Mouse (Mus musculus): ENCODE measurements around the gene Gtf3c4. TPM values are rescaled to one million over a fixed set of nuclear protein-coding genes. Genes with fewer than 3 reads are reported as not detected.

Gene Gtf3c4
- polyA plus RNA-seq, 1 experiment from 2014 or later: 6.9 TPM

DNA sequence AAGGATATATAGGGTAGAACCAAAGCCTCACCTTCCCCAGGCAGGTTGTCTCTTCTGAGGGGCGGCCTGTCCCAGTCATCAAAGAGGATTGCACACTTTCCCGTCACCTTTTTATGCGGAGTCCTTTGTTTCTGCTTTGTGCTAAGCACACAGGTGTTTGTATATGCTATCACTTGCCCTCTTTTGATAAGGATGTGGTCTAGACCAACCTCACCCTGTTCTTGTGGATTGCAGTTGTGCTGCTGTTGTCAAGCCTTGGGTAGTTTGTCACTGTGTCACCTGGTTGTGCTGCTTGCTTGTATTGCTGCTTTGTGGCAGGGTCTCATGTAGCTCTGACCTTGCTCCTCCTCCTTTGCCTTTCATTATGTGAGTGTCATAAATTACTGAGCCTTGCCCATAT is 12.4 kb upstream of the Gtf3c4 start:
- peaks cover 40% of the 10 kb centered on the region for H3K36me3 ChIP-seq
- no peak overlapping the region for H3K27ac ChIP-seq
- 94% methylated on average over 3 of the region's 3 CpGs for WGBS
- ATAC-seq (replicated peaks; ENCODE audit: insufficient number of reproducible peaks, insufficient read depth, low FRiP score, low read depth): no peak
- H3K27me3 ChIP-seq: no peaks in the 10 kb centered on the region
- no peak overlapping the region for H3K4me3 ChIP-seq
- H3K4me1 ChIP-seq (replicated peaks): no peaks in the 10 kb centered on the region
- H3K9me3 ChIP-seq (replicated peaks): no peaks in the 10 kb centered on the region
- H3K4me2 ChIP-seq: no peak overlapping the region
- no peak overlapping the region for H3K9ac ChIP-seq

DNA sequence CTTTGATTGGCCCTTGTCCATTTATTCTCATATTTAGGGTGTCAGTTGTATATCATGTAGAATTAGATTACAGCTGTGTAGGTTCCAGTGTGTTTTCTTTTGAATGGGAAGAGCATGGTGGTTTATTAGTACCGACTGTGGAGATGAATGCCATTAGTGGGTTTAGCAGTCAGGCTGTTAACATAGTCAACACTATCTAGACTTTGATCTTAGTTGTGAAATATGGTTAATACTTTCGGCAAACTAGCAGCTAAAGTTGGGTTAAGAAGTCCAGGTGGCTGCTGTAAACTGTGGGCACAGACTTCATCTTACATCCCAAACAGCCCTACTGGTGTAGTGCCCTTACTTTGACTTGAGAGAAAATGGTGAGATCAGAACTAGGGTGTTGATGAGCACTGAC is 8.7 kb upstream of the Gtf3c4 start:
- Histone ChIP-seq H3K4me2 (no peak overlapping the region), H3K4me3 (no peak overlapping the region), H3K36me3 (peaks cover 48% of the 10 kb centered on the region), H3K27me3 (no peaks in the 10 kb centered on the region), H3K9ac (no peak overlapping the region), H3K27ac (no peak overlapping the region), H3K9me3 (replicated peaks) (no peaks in the 10 kb centered on the region), H3K4me1 (replicated peaks) (no peaks in the 10 kb centered on the region)
- no peak for ATAC-seq (replicated peaks; ENCODE audit: insufficient number of reproducible peaks, insufficient read depth, low FRiP score, low read depth)
- 93% methylated on average over 2 of the region's 2 CpGs for WGBS

DNA sequence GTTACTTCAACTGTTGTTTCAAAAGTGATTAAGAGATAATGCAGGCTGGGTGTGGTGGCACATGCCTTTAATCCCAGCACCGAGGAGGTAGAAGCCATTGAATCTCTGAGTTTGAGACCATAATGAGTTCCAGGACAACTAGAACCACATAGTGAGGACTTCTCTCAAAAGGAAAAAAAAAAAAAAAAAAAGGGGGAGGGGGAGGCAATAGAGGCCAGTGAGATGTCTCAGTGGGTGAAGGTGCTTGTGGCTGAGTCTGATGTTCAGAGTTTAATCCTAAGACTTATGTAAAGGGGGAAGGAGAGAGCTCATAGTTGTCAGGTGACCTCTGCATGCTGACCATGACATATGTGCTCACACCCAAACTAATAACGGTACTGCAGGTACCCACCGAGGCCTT is 1.9 kb upstream of the Gtf3c4 start:
- Histone ChIP-seq H3K9me3 (replicated peaks) (no peaks in the 10 kb centered on the region), H3K9ac (no peak overlapping the region), H3K36me3 (peaks cover 20% of the 10 kb centered on the region), H3K4me1 (replicated peaks) (peaks cover 30% of the 10 kb centered on the region), H3K27me3 (no peaks in the 10 kb centered on the region), H3K4me2 (peak overlapping the region; percentile 85; the same call in 1 of the 2 replicates), H3K27ac (no peak overlapping the region), H3K4me3 (peak overlapping the region; percentile 63; the same call in 1 of the 2 replicates)
- no peak for ATAC-seq (replicated peaks; ENCODE audit: insufficient number of reproducible peaks, insufficient read depth, low FRiP score, low read depth)
- WGBS: 63% methylated on average over 3 of the region's 3 CpGs

DNA sequence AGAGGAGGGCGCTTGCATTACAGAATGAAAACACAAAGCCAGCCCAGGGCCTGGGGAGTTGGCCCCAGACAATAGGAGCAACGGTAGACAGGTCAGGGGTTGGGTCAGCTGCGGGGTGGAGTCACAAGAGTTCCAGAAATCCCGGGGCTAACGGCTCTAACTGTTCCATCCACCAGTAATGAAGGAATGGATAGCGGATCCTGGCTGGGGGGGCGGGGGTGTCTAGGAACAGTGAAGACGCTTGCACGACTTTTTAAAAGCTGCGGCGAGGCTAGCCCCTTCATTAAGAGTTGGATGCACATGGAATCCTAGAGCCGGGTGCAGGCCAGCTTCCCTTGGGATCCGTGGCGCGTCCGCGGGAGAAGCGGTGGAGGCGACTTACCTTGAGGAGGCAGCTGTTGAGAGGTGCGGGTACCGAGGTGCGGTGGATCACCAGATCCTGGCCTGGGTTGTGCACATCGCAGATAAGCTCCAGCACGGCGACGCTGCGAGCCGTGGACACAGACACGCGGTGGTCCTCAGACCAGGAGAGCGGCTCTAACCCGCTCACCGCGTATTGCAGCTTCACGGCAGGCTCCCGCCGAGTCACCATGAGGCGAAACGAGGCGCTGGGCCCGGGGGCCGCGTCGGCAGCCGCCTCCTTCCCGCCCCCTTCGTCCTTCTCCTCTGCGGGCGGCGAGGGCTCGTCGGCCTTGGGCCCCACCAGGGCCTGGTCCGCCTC is 499 bp downstream of the Gtf3c4 start:
- peaks cover 42% of the 10 kb centered on the region for H3K4me1 ChIP-seq (replicated peaks)
- H3K4me2 ChIP-seq: peak overlapping the region; percentile 85
- peaks cover 5% of the 10 kb centered on the region for H3K36me3 ChIP-seq
- peak; percentile 49 for ATAC-seq (replicated peaks; ENCODE audit: insufficient number of reproducible peaks, insufficient read depth, low FRiP score, low read depth)
- WGBS: under 1% methylated on average over 53 of the region's 53 CpGs
- H3K4me3 ChIP-seq: peak overlapping the region; percentile 63
- no peaks in the 10 kb centered on the region for H3K27me3 ChIP-seq
- H3K9me3 ChIP-seq (replicated peaks): no peaks in the 10 kb centered on the region
- H3K27ac ChIP-seq: peak overlapping the region; percentile 81
- H3K9ac ChIP-seq: peak overlapping the region; percentile 97

- H3K4me3 ChIP-seq: no peak overlapping the region
- H3K9me3 ChIP-seq (replicated peaks): no peaks in the 10 kb centered on the region
- 0 out of 2 replicates have a peak overlapping the region, but pooled peaks have one; percentile 5 for H3K4me2 ChIP-seq
- ATAC-seq (replicated peaks; ENCODE audit: insufficient number of reproducible peaks, insufficient read depth, low FRiP score, low read depth): no peak
- 40% methylated on average over 3 of the region's 3 CpGs for WGBS
- H3K27ac ChIP-seq: peak overlapping the region; percentile 40
- no peaks in the 10 kb centered on the region for H3K27me3 ChIP-seq
- H3K4me1 ChIP-seq (replicated peaks): peaks cover 33% of the 10 kb centered on the region
- no peak overlapping the region for H3K9ac ChIP-seq
- H3K36me3 ChIP-seq: peaks cover 24% of the 10 kb centered on the region
Measured at GRCm38 (mm10) chr2:28836181-28836940, 3.8 kb downstream of the Gtf3c4 start.

GRCm38 (mm10) chr2:28829265-28829664 is 10.9 kb downstream of the Gtf3c4 start:
- WGBS: 34% methylated on average over 4 of the region's 4 CpGs
- H3K27me3 ChIP-seq: no peaks in the 10 kb centered on the region
- ATAC-seq (replicated peaks; ENCODE audit: insufficient number of reproducible peaks, insufficient read depth, low FRiP score, low read depth): no peak
- H3K4me1 ChIP-seq (replicated peaks): no peaks in the 10 kb centered on the region
- no peaks in the 10 kb centered on the region for H3K9me3 ChIP-seq (replicated peaks)
- no peak overlapping the region for H3K4me3 ChIP-seq
- H3K27ac ChIP-seq: no peak overlapping the region
- H3K4me2 ChIP-seq: no peak overlapping the region
- H3K36me3 ChIP-seq: peaks cover 58% of the 10 kb centered on the region
- H3K9ac ChIP-seq: no peak overlapping the region

DNA sequence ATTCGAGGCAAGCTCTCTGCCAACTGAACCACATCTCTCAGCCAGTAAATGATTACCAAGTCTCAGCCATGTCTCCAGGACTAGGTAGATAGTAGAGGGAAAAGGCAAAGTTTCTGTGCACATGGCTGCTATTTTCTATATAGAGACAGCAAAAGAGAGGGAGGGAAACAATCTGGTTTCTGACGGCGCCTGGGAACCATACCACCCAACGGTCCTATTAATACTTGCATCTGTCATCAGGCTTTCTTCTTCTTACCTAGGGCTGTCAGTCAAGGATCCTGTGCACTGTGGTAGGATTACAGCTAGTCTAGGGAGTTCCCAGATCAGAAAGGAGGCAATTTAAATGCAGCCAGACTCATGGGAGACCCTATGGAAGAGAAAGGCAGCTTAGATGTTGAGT is 21.3 kb downstream of the Gtf3c4 start:
- Histone ChIP-seq H3K4me1 (replicated peaks) (no peaks in the 10 kb centered on the region), H3K9ac (no peak overlapping the region), H3K27ac (no peak overlapping the region), H3K9me3 (replicated peaks) (no peaks in the 10 kb centered on the region), H3K27me3 (no peaks in the 10 kb centered on the region), H3K36me3 (peaks cover 5% of the 10 kb centered on the region; the same call in 1 of the 2 replicates), H3K4me2 (no peak overlapping the region), H3K4me3 (no peak overlapping the region)
- ATAC-seq (replicated peaks; ENCODE audit: insufficient number of reproducible peaks, insufficient read depth, low FRiP score, low read depth): no peak
- WGBS: 38% methylated on average over 4 of the region's 4 CpGs

GRCm38 (mm10) chr2:28810260-28811013 is 29.7 kb downstream of the Gtf3c4 start:
- whole genome bisulfite sequencing: 53% methylated on average over 5 of the region's 5 CpGs
- Histone ChIP-seq H3K4me1 (replicated peaks) (no peaks in the 10 kb centered on the region), H3K36me3 (no peaks in the 10 kb centered on the region), H3K9ac (no peak overlapping the region), H3K4me3 (no peak overlapping the region), H3K27ac (no peak overlapping the region), H3K9me3 (replicated peaks) (no peaks in the 10 kb centered on the region), H3K27me3 (no peaks in the 10 kb centered on the region), H3K4me2 (no peak overlapping the region)
- ATAC-seq (replicated peaks; ENCODE audit: insufficient number of reproducible peaks, insufficient read depth, low FRiP score, low read depth): no peak

GRCm38 (mm10) chr2:28808841-28809240 is 31.3 kb downstream of the Gtf3c4 start:
- H3K9me3 ChIP-seq (replicated peaks): no peaks in the 10 kb centered on the region
- H3K9ac ChIP-seq: no peak overlapping the region
- no peak overlapping the region for H3K27ac ChIP-seq
- no peak overlapping the region for H3K4me3 ChIP-seq
- H3K27me3 ChIP-seq: no peaks in the 10 kb centered on the region
- WGBS: 61% methylated on average over 6 of the region's 6 CpGs
- no peaks in the 10 kb centered on the region for H3K36me3 ChIP-seq
- H3K4me2 ChIP-seq: no peak overlapping the region
- no peaks in the 10 kb centered on the region for H3K4me1 ChIP-seq (replicated peaks)
- ATAC-seq (replicated peaks; ENCODE audit: insufficient number of reproducible peaks, insufficient read depth, low FRiP score, low read depth): no peak

DNA sequence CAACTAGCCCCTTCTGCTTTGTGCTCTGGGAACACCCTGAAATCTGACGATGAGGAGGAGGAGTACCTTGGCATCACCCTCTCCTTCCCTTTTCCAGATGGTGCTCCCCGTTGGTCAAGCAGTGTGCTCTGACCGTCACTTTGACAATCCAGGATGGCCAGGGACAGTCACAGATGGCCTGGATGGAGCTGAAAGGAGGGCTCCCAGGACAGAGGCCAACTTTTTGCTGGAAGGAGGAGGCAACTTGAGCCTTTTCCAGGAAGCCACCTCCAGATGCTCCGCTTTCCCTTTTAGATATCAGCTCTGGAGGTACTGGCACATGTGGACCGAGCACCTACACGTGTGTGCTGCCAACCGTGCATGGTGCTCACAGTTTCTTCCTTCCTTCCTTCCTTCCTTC is 36.8 kb downstream of the Gtf3c4 start:
- H3K9ac ChIP-seq: no peak overlapping the region
- WGBS: 74% methylated on average over 7 of the region's 7 CpGs
- H3K4me3 ChIP-seq: no peak overlapping the region
- peaks cover 8% of the 10 kb centered on the region; the same call in 1 of the 2 replicates for H3K4me1 ChIP-seq (replicated peaks)
- no peak for ATAC-seq (replicated peaks; ENCODE audit: insufficient number of reproducible peaks, insufficient read depth, low FRiP score, low read depth)
- no peaks in the 10 kb centered on the region for H3K27me3 ChIP-seq
- H3K4me2 ChIP-seq: no peak overlapping the region
- H3K27ac ChIP-seq: no peak overlapping the region
- no peaks in the 10 kb centered on the region for H3K9me3 ChIP-seq (replicated peaks)
- H3K36me3 ChIP-seq: no peaks in the 10 kb centered on the region

DNA sequence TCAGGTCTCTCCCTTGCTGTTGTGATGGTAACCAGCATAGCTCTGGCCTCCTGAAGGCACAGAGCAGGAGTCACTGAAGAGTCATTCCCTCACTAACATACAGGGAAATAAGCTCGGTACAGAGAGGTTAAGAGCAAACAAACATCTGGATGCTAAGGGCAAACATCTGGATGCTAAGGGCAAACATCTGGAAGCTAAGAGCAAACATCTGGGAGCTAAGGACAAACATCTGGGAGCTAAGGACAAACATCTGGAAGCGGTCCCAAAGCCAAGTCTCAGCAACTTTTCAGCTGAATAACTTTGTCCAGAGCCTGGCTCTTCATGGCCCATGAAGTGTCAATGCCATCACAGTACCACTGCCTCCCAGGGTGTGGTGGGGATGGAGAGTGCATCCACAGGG is 40.6 kb downstream of the Gtf3c4 start:
- H3K9ac ChIP-seq: no peak overlapping the region
- 66% methylated on average over 2 of the region's 2 CpGs for WGBS
- no peaks in the 10 kb centered on the region for H3K9me3 ChIP-seq (replicated peaks)

More for the DNA sequence above, 40.6 kb downstream of the Gtf3c4 start:
- Histone ChIP-seq H3K4me3 (no peak overlapping the region), H3K4me1 (replicated peaks) (peaks cover 14% of the 10 kb centered on the region), H3K27ac (no peak overlapping the region), H3K27me3 (no peaks in the 10 kb centered on the region), H3K36me3 (no peaks in the 10 kb centered on the region), H3K4me2 (no peak overlapping the region)
- ATAC-seq (replicated peaks; ENCODE audit: insufficient number of reproducible peaks, insufficient read depth, low FRiP score, low read depth): no peak
